Mouse (Mus musculus): ENCODE data around the gene Ikzf5. TPM values are rescaled to one million over a fixed set of nuclear protein-coding genes. Genes with fewer than 3 reads are reported as not detected.

The Ikzf5 gene
- polyA plus RNA-seq, 1 experiment = 3.4 TPM

DNA sequence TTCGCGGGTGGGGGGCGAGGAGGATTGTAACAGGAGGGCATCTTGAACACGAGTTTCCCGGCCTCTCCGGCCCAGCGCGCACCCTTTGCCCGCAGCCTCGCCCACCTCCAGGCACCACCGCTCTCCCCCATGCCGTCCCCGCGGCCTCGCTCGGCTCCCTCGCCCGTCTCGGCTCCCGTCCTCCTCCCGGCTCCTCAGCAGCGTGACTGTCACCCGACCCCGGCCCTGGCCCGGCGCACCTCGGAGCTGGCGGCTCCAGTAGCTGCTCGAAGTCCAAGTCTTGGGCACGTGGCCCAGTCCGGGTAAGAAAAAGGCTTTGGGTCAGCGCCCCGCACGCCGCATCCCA lies 48.1 kb downstream of the Ikzf5 start:
- TF ChIP-seq FLI1 (IDR thresholded peaks at IDR 0.05; ENCODE audit: low read length) = no peak
- no peak for TF ChIP-seq GATA1 (IDR thresholded peaks at IDR 0.05; ENCODE audit: borderline replicate concordance, low read length)
- peaks cover 22% of the 10 kb centered on the region for H3K4me1 ChIP-seq
- H3K27me3 ChIP-seq (replicated peaks) = peaks cover 2% of the 10 kb centered on the region
- peaks cover 27% of the 10 kb centered on the region for H3K36me3 ChIP-seq (replicated peaks; ENCODE audit: low read length)
- H3K9me3 ChIP-seq = no peaks in the 10 kb centered on the region
- H3K4me3 ChIP-seq (replicated peaks) = peak overlapping the region; percentile 98

DNA sequence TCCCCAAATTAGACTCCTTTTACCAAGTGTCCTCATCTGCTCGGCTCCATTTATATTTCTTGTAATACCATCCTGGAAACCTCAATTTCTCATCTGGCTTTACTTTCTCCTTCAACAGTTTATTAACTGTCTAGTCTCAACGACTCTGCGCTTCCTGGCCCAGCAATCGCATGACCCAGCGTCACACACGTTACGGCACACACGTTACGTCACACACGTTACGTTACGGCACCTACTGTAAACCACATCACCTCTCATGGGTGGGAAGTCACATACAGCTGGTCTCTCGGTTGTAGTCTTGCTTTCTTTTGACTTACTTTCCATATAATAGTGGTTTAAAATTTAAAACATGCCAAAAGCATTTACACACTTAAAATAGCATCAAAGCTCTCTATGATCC lies 54.2 kb downstream of the Ikzf5 start:
- Histone ChIP-seq H3K27me3 (replicated peaks) (no peaks in the 10 kb centered on the region), H3K4me1 (peaks cover 21% of the 10 kb centered on the region), H3K4me3 (replicated peaks) (no peak overlapping the region), H3K9me3 (no peaks in the 10 kb centered on the region), H3K36me3 (replicated peaks; ENCODE audit: low read length) (peaks cover 76% of the 10 kb centered on the region)
- TF ChIP-seq GATA1 (IDR thresholded peaks at IDR 0.05; ENCODE audit: borderline replicate concordance, low read length) (no peak), FLI1 (IDR thresholded peaks at IDR 0.05; ENCODE audit: low read length) (no peak)

DNA sequence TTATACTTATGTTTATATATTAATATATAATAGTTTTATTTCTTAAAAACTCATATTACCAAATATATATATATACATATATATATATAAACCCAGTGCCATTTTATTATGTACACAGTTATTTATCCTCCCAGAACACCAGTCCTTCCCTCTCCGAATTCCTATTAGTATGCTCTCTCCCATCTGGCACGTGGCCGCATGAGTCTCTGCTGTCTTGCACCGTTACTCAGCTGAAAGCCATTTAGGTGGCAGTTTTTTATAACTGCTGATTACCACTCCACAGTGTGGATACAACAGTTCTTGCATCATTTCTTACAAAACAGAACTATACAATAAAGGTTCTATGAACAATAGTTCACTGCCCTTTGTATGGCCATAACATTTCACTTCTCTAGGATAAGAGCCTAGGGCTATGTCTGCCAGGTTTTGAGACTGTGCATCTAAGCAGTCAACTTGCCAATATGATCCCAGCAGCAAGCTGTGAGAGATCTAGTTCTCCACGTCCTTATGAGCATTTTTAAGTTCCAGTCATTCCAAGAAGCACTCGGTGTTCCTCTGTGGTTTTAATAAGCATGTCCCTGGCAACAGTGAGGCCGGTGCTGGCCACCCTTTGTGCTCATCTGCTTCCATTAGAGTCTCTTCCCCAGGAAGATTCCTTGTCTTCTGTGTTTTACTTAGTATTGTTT lies 64.3 kb downstream of the Ikzf5 start:
- TF ChIP-seq GATA1 (IDR thresholded peaks at IDR 0.05; ENCODE audit: borderline replicate concordance, low read length) (no peak), FLI1 (IDR thresholded peaks at IDR 0.05; ENCODE audit: low read length) (no peak)
- H3K36me3 ChIP-seq (replicated peaks; ENCODE audit: low read length) = peaks cover 85% of the 10 kb centered on the region
- no peak overlapping the region for H3K4me3 ChIP-seq (replicated peaks)
- H3K4me1 ChIP-seq = no peaks in the 10 kb centered on the region
- H3K27me3 ChIP-seq (replicated peaks) = no peaks in the 10 kb centered on the region
- H3K9me3 ChIP-seq = no peaks in the 10 kb centered on the region

Other genes starting within 250 kb of the Ikzf5 start
- not detected in 2 replicates for gene 5430419D17Rik, start 236.1 kb downstream of the Ikzf5 start, polyA plus RNA-seq (2012; ENCODE audit: insufficient read depth, low replicate concordance)
- gene Cuzd1, start 88.2 kb downstream of the Ikzf5 start, polyA plus RNA-seq (2012; ENCODE audit: insufficient read depth, low replicate concordance) = not detected in 2 replicates
- not detected in 2 replicates for gene Fam24b, start 81.0 kb downstream of the Ikzf5 start, polyA plus RNA-seq (2012; ENCODE audit: insufficient read depth, low replicate concordance)
- gene Fam24a, start 76.7 kb downstream of the Ikzf5 start, polyA plus RNA-seq (2012; ENCODE audit: insufficient read depth, low replicate concordance) = not detected in 2 replicates
- gene 2310057M21Rik, start 47.8 kb downstream of the Ikzf5 start, polyA plus RNA-seq (2012; ENCODE audit: insufficient read depth, low replicate concordance) = 3.2 and 15.5 TPM in 2 replicates
- gene Pstk, start 39.4 kb downstream of the Ikzf5 start, polyA plus RNA-seq (2012; ENCODE audit: insufficient read depth, low replicate concordance) = 30.3 and 33.6 TPM in 2 replicates
- gene Acadsb, start 80 bp upstream of the Ikzf5 start, polyA plus RNA-seq (2012; ENCODE audit: insufficient read depth, low replicate concordance) = 0.76 TPM in 1 of 2 replicates, not detected in the other
- not detected in 2 replicates for gene Hmx3, start 132.3 kb upstream of the Ikzf5 start, polyA plus RNA-seq (2012; ENCODE audit: insufficient read depth, low replicate concordance)
- 0.19 TPM in 1 of 2 replicates, not detected in the other for gene Hmx2, start 138.3 kb upstream of the Ikzf5 start, polyA plus RNA-seq (2012; ENCODE audit: insufficient read depth, low replicate concordance)
- 3.4 and 51.6 TPM in 2 replicates for gene Bub3, start 149.7 kb upstream of the Ikzf5 start, polyA plus RNA-seq (2012; ENCODE audit: insufficient read depth, low replicate concordance)

All from megakaryocyte, embryonic 14.5 days (primary cell).